Mouse (Mus musculus): ENCODE results near the gene Pth1r. TPM values are rescaled to one million over a fixed set of nuclear protein-coding genes. Genes with fewer than 3 reads are reported as not detected.
A peak's percentile ranks its signal among the peaks of the same experiment; 100 is the strongest.

Gene Pth1r
- total and polyA plus RNA-seq, 3 experiments: 6.0 to 10.3 (median 7.0) TPM

- Histone ChIP-seq H3K36me3 (ENCODE audit: control insufficient read depth, insufficient read depth, low read length) (no peaks in the 10 kb centered on the region), H3K27ac (no peak overlapping the region), H3K79me2 (replicated peaks; ENCODE audit: control insufficient read depth, insufficient read depth, low read length) (no peaks in the 10 kb centered on the region), H3K27me3 (ENCODE audit: control insufficient read depth, insufficient read depth, low read length) (no peaks in the 10 kb centered on the region), H3K4me3 (no peak overlapping the region), H3K9ac (ENCODE audit: low read depth, low read length) (no peak overlapping the region), H3K4me1 (ENCODE audit: control insufficient read depth, insufficient read depth, low read length) (peaks cover 1% of the 10 kb centered on the region; the same call in 1 of the 2 replicates)
- DNase-seq: no peak
- TF ChIP-seq CTCF (IDR thresholded peaks at IDR 0.05): no peak
- no peak for TF ChIP-seq EP300 (IDR thresholded peaks at IDR 0.05; ENCODE audit: insufficient read depth, low read depth, low read length)
- TF ChIP-seq POLR2A (IDR thresholded peaks at IDR 0.05; ENCODE audit: insufficient read depth, low read depth, low read length): no peak
- intact Hi-C loops (cut with DNase I): no loop called here
- WGBS: 70% methylated on average over 5 of the region's 5 CpGs
Observed at GRCm38 (mm10) chr9:110719977-110720376, 27.0 kb downstream of the Pth1r start.

DNA sequence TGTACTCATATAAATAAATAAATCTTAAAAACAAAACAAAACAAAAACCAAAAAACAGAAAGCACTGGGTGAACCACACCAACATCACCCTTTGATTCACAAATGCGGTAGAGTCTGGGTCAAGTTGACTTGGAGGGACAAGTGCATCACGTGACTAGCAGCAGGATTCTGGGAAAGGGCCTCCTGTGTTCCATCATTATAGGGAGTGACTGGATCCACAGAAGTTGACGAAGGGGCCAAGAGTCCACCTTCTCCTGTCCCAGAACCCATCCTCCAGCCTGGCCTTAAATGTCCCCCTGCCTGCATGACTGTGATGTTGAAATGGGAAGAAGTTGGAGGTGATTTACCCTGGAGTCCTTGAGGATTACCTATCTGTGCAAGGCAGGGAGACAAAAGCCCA is 28.1 kb downstream of the Pth1r start:
- Histone ChIP-seq H3K4me1 (ENCODE audit: control insufficient read depth, insufficient read depth, low read length) (peaks cover 1% of the 10 kb centered on the region; the same call in 1 of the 2 replicates), H3K79me2 (replicated peaks; ENCODE audit: control insufficient read depth, insufficient read depth, low read length) (no peaks in the 10 kb centered on the region), H3K36me3 (ENCODE audit: control insufficient read depth, insufficient read depth, low read length) (no peaks in the 10 kb centered on the region), H3K27ac (no peak overlapping the region), H3K4me3 (no peak overlapping the region), H3K27me3 (ENCODE audit: control insufficient read depth, insufficient read depth, low read length) (no peaks in the 10 kb centered on the region), H3K9ac (ENCODE audit: low read depth, low read length) (no peak overlapping the region)
- no peak for TF ChIP-seq CTCF (IDR thresholded peaks at IDR 0.05)
- TF ChIP-seq POLR2A (IDR thresholded peaks at IDR 0.05; ENCODE audit: insufficient read depth, low read depth, low read length): no peak
- no peak for TF ChIP-seq EP300 (IDR thresholded peaks at IDR 0.05; ENCODE audit: insufficient read depth, low read depth, low read length)
- DNase-seq: no peak
- 81% methylated on average over 3 of the region's 3 CpGs for WGBS
- intact Hi-C loops (cut with DNase I): no loop called here

GRCm38 (mm10) chr9:110718071-110718470 is 28.9 kb downstream of the Pth1r start:
- no peak overlapping the region for H3K4me3 ChIP-seq
- H3K27me3 ChIP-seq (ENCODE audit: control insufficient read depth, insufficient read depth, low read length): no peaks in the 10 kb centered on the region
- H3K27ac ChIP-seq: no peak overlapping the region
- H3K9ac ChIP-seq (ENCODE audit: low read depth, low read length): no peak overlapping the region
- H3K79me2 ChIP-seq (replicated peaks; ENCODE audit: control insufficient read depth, insufficient read depth, low read length): no peaks in the 10 kb centered on the region
- no peaks in the 10 kb centered on the region for H3K36me3 ChIP-seq (ENCODE audit: control insufficient read depth, insufficient read depth, low read length)
- intact Hi-C loops (cut with DNase I): no loop called here
- H3K4me1 ChIP-seq (ENCODE audit: control insufficient read depth, insufficient read depth, low read length): peaks cover 1% of the 10 kb centered on the region; the same call in 1 of the 2 replicates
- DNase-seq: no peak
- no peak for TF ChIP-seq EP300 (IDR thresholded peaks at IDR 0.05; ENCODE audit: insufficient read depth, low read depth, low read length)
- 67% methylated on average over 6 of the region's 6 CpGs for WGBS

GRCm38 (mm10) chr9:110716775-110717174 is 30.2 kb downstream of the Pth1r start:
- 26% methylated on average over 4 of the region's 4 CpGs for WGBS
- peak; percentile 73; the same call in 1 of the 2 replicates for TF ChIP-seq EP300 (IDR thresholded peaks at IDR 0.05; ENCODE audit: insufficient read depth, low read depth, low read length)
- peak; percentile 83 for TF ChIP-seq CTCF (IDR thresholded peaks at IDR 0.05)
- TF ChIP-seq POLR2A (IDR thresholded peaks at IDR 0.05; ENCODE audit: insufficient read depth, low read depth, low read length): no peak
- intact Hi-C loops (cut with DNase I): loop anchor here (1.0 kb wide), 3 partner anchors 43 to 155 kb away; no protein-coding TSS in a partner anchor

DNA sequence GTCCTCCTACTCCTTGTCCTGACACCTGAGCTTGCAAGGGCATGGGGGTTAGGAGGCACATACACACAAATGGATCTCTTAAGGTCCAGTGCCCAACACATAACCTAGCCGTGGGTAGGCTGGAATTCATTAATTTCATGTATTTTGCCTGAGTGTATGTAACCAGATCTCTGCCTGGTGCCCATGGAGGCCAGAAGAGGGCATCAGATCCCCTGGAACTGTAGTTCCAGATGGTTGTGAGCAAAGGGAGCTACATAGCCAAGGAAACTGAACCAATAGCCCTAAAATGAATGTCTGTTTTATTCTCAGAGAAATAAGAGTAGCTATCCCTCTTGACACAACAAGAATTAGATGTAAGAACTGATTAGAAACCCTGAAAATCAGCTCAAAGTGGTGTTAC is 31.5 kb downstream of the Pth1r start:
- DNase-seq: no peak
- TF ChIP-seq CTCF (IDR thresholded peaks at IDR 0.05): peak; percentile 60
- TF ChIP-seq POLR2A (IDR thresholded peaks at IDR 0.05; ENCODE audit: insufficient read depth, low read depth, low read length): no peak
- intact Hi-C loops (cut with DNase I): no loop called here
- Histone ChIP-seq H3K4me1 (ENCODE audit: control insufficient read depth, insufficient read depth, low read length) (peaks cover 1% of the 10 kb centered on the region; the same call in 1 of the 2 replicates), H3K36me3 (ENCODE audit: control insufficient read depth, insufficient read depth, low read length) (no peaks in the 10 kb centered on the region), H3K27me3 (ENCODE audit: control insufficient read depth, insufficient read depth, low read length) (no peaks in the 10 kb centered on the region), H3K79me2 (replicated peaks; ENCODE audit: control insufficient read depth, insufficient read depth, low read length) (no peaks in the 10 kb centered on the region), H3K27ac (no peak overlapping the region), H3K9ac (ENCODE audit: low read depth, low read length) (no peak overlapping the region), H3K4me3 (no peak overlapping the region)
- WGBS: 46% methylated on average over 1 of the region's 1 CpGs

More at GRCm38 (mm10) chr9:110716775-110717174, 30.2 kb downstream of the Pth1r start:
- H3K4me3 ChIP-seq: no peak overlapping the region
- peak; percentile 62 to 67 for DNase-seq
- H3K9ac ChIP-seq (ENCODE audit: low read depth, low read length): no peak overlapping the region
- no peaks in the 10 kb centered on the region for H3K79me2 ChIP-seq (replicated peaks; ENCODE audit: control insufficient read depth, insufficient read depth, low read length)
- no peaks in the 10 kb centered on the region for H3K27me3 ChIP-seq (ENCODE audit: control insufficient read depth, insufficient read depth, low read length)
- H3K4me1 ChIP-seq (ENCODE audit: control insufficient read depth, insufficient read depth, low read length): peaks cover 1% of the 10 kb centered on the region; the same call in 1 of the 2 replicates
- no peak overlapping the region for H3K27ac ChIP-seq
- no peaks in the 10 kb centered on the region for H3K36me3 ChIP-seq (ENCODE audit: control insufficient read depth, insufficient read depth, low read length)

DNA sequence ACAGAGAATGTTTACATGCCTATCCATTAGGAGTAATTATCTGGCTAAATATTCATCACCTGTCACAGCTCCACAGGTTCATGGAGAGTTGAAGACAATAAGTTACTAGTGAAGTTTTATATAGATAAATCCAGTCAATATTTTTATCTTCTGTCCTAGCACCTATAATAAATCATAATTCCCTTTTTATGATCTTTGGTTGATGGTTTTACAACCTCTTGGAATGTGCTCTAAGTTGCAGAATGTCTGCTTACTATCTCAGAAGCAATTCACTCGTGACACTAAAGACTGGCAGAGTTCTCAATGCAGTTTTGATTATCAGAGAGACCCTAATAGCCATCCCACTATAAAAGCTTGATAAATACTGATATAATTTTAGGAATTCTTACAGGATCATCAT is 33.6 kb downstream of the Pth1r start:
- WGBS: 88% methylated on average over 1 of the region's 1 CpGs
- Histone ChIP-seq H3K4me3 (no peak overlapping the region), H3K4me1 (ENCODE audit: control insufficient read depth, insufficient read depth, low read length) (peaks cover 3% of the 10 kb centered on the region), H3K79me2 (replicated peaks; ENCODE audit: control insufficient read depth, insufficient read depth, low read length) (peaks cover 1% of the 10 kb centered on the region), H3K36me3 (ENCODE audit: control insufficient read depth, insufficient read depth, low read length) (no peaks in the 10 kb centered on the region), H3K27me3 (ENCODE audit: control insufficient read depth, insufficient read depth, low read length) (no peaks in the 10 kb centered on the region), H3K9ac (ENCODE audit: low read depth, low read length) (no peak overlapping the region), H3K27ac (no peak overlapping the region)
- DNase-seq: no peak
- intact Hi-C loops (cut with DNase I): no loop called here
- no peak for TF ChIP-seq POLR2A (IDR thresholded peaks at IDR 0.05; ENCODE audit: insufficient read depth, low read depth, low read length)
- TF ChIP-seq EP300 (IDR thresholded peaks at IDR 0.05; ENCODE audit: insufficient read depth, low read depth, low read length): no peak
- no peak for TF ChIP-seq CTCF (IDR thresholded peaks at IDR 0.05)

Data from heart, adult 2 months (tissue).